Mouse (Mus musculus) limb, embryonic 14.5 days (tissue): ENCODE data around the gene Gprin2. TPM values are rescaled to one million over a fixed set of nuclear protein-coding genes. Genes with fewer than 3 reads are reported as not detected.

Source experiments
- ATAC-seq: fragments of 200-750 bp; cut with Nextera tagmentation; 2 replicates; pipeline ENCODE4 v1.8.0; 2017; ENCODE audit warnings: low read depth, moderate number of reproducible peaks, moderate TSS enrichment; ENCODE audit not compliant: low FRiP score
- DNase-seq: peaks from one replicate; pipeline ENCODE4 v3.0.0-alpha.2; 2015; ENCODE audit warnings: low spot score
- H3K27ac ChIP-seq: fragments of 300-500 bp; sonication (generic); replicated peaks from 2 replicates; pipeline ENCODE4 v1.5.1; 2014; ENCODE audit warnings: low read depth, mild to moderate bottlenecking, low read length, moderate library complexity, mixed read lengths
- H3K27me3 ChIP-seq: fragments of 300-500 bp; sonication (generic); 2 replicates; pipeline ENCODE4 v1.6.1; 2014; ENCODE audit warnings: low read length, mixed read lengths; ENCODE audit not compliant: control insufficient read depth, insufficient read depth
- H3K36me3 ChIP-seq: fragments of 300-500 bp; sonication (generic); 2 replicates; pipeline ENCODE4 v1.6.1; 2014; ENCODE audit warnings: mild to moderate bottlenecking, low read length, moderate library complexity, mixed read lengths; ENCODE audit not compliant: control insufficient read depth, insufficient read depth
- H3K4me1 ChIP-seq: fragments of 300-500 bp; sonication (generic); 2 replicates; pipeline ENCODE4 v1.6.1; 2014; ENCODE audit warnings: antibody characterized with exemption, low read length, mixed read lengths; ENCODE audit not compliant: control insufficient read depth, insufficient read depth
- H3K4me2 ChIP-seq: fragments of 300-500 bp; sonication (generic); replicated peaks from 2 replicates; pipeline ENCODE4 v1.6.1; 2014; ENCODE audit warnings: low read depth, mild to moderate bottlenecking, low read length, moderate library complexity; ENCODE audit not compliant: severe bottlenecking
- H3K4me3 ChIP-seq: fragments of 300-500 bp; sonication (generic); replicated peaks from 2 replicates; pipeline ENCODE4 v1.5.1; 2014; ENCODE audit warnings: low read length
- H3K9ac ChIP-seq: fragments of 300-500 bp; sonication (generic); 2 replicates; pipeline ENCODE4 v1.6.1; 2014; ENCODE audit warnings: mild to moderate bottlenecking, low read depth, low read length, moderate library complexity; ENCODE audit not compliant: severe bottlenecking
- H3K9me3 ChIP-seq: fragments of 300-500 bp; sonication (generic); 2 replicates; pipeline ENCODE4 v1.6.1; 2016; ENCODE audit warnings: low read length; ENCODE audit not compliant: control insufficient read depth
- POLR2A ChIP-seq: fragments of 200-500 bp; IDR thresholded peaks from 2 replicates; pipeline ENCODE4 v1.8.0; 2012; ENCODE audit warnings: inconsistent platforms, mild to moderate bottlenecking, moderate library complexity, borderline replicate concordance; ENCODE audit not compliant: insufficient read depth, insufficient read length; ENCODE audit errors: extremely low read depth
- WGBS: fragments of 180-500 bp; shearing (Covaris S2); extraction: QIAGEN DNeasy Blood & Tissue Kit; methylation state at CpG from one replicate; pipeline ENCODE4 v1.1.7; 2014; 5-methylcytosine and 5-hydroxymethylcytosine counted together
- polyA plus RNA-seq, 2 experiments: library from polyadenylated mRNA; depleted of rRNA in 1 of 2; stranded (reverse) in 1 of 2; unstranded in 1 of 2; fragments of >200 nt; fragmentation: Nextera tagmentation in 1 of 2; extraction: Ambion mirVana in 1 of 2; gene quantifications; 2 replicates each; pipeline versions ENCODE4 v1.2.1 to v1.2.3; 2012 to 2014

The Gprin2 gene
- polyA plus RNA-seq, 2 experiments, result 0.81 to 1.2 TPM

GRCm38 (mm10) chr14:34219295-34219694, 17.8 kb upstream of the Gprin2 start, which contains the start of gene Syt15:
Gene Syt15 (plus strand): TSS chr14:34219595.
- 60% methylated on average over 6 of the region's 6 CpGs for WGBS
- Histone ChIP-seq H3K4me1 (0 out of 2 replicates have a peak, but pooled peaks cover 4% of the 10 kb centered on the region), H3K27ac (no peak within 1 kb of the TSS), H3K9me3 (no peaks in the 10 kb centered on the region), H3K36me3 (no peaks in the 10 kb centered on the region), H3K9ac (peak within 1 kb of the TSS; percentile 38), H3K4me2 (peak within 1 kb of the TSS; percentile 59), H3K4me3 (peak within 1 kb of the TSS; percentile 25), H3K27me3 (peaks cover 15% of the 10 kb centered on the region)
- TF ChIP-seq POLR2A, result no peak
- no peak for DNase-seq
- no peak for ATAC-seq

- WGBS, result 63% methylated on average over 6 of the region's 6 CpGs
- Histone ChIP-seq H3K9me3 (no peaks in the 10 kb centered on the region), H3K27ac (no peak overlapping the region), H3K27me3 (peaks cover 12% of the 10 kb centered on the region), H3K4me2 (no peak overlapping the region), H3K9ac (no peak overlapping the region), H3K36me3 (no peaks in the 10 kb centered on the region), H3K4me3 (no peak overlapping the region), H3K4me1 (0 out of 2 replicates have a peak, but pooled peaks cover 4% of the 10 kb centered on the region)
- peak; percentile 47; the same call in 1 of the 2 replicates for ATAC-seq
- no peak for TF ChIP-seq POLR2A
- DNase-seq, result peak; percentile 24
These were observed 14.1 kb upstream of the Gprin2 start for GRCm38 (mm10) chr14:34215451-34216127.

- H3K36me3 ChIP-seq, result no peaks in the 10 kb centered on the region
- 87% methylated on average over 4 of the region's 4 CpGs for WGBS
- DNase-seq, result no peak
- no peaks in the 10 kb centered on the region for H3K4me1 ChIP-seq
- no peak overlapping the region for H3K9ac ChIP-seq
- H3K4me3 ChIP-seq, result no peak overlapping the region
- no peaks in the 10 kb centered on the region for H3K27me3 ChIP-seq
- TF ChIP-seq POLR2A, result no peak
- no peak overlapping the region for H3K27ac ChIP-seq
- no peak overlapping the region for H3K4me2 ChIP-seq
- ATAC-seq, result no peak
- no peaks in the 10 kb centered on the region for H3K9me3 ChIP-seq
These were observed 8.5 kb upstream of the Gprin2 start for GRCm38 (mm10) chr14:34209942-34210341.

DNA sequence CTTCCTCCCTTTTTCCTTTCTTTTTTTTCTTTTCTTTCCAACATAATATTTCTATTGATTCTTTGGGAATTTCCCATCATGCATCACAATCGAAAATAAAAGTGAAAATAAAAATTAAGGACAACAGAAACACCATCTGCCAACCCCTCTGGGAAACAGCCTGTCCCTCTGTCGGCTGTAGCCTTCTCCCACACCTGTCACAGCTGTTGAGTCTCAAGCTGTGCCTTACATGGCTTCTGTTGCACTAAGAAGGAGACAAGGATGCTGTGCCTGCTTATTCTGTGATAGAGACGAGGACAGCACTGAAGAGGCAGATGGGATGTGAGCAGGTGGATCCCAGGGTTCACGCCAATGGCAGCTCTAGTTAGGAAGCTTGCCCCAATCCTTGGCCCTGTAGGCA, 7.6 kb upstream of the Gprin2 start:
- Histone ChIP-seq H3K4me3 (no peak overlapping the region), H3K36me3 (no peaks in the 10 kb centered on the region), H3K27me3 (no peaks in the 10 kb centered on the region), H3K4me2 (no peak overlapping the region), H3K9me3 (no peaks in the 10 kb centered on the region), H3K9ac (no peak overlapping the region), H3K27ac (no peak overlapping the region), H3K4me1 (no peaks in the 10 kb centered on the region)
- no peak for TF ChIP-seq POLR2A
- no peak for ATAC-seq
- WGBS, result 55% methylated on average over 4 of the region's 4 CpGs
- no peak for DNase-seq

GRCm38 (mm10) chr14:34208651-34209050, 7.2 kb upstream of the Gprin2 start:
- no peak overlapping the region for H3K27ac ChIP-seq
- no peak overlapping the region for H3K4me3 ChIP-seq
- H3K9me3 ChIP-seq, result no peaks in the 10 kb centered on the region
- DNase-seq, result peak; percentile 36
- no peak overlapping the region for H3K9ac ChIP-seq
- no peaks in the 10 kb centered on the region for H3K36me3 ChIP-seq
- no peak for TF ChIP-seq POLR2A
- ATAC-seq, result no peak
- H3K4me1 ChIP-seq, result no peaks in the 10 kb centered on the region
- H3K27me3 ChIP-seq, result no peaks in the 10 kb centered on the region
- 52% methylated on average over 2 of the region's 2 CpGs for WGBS
- no peak overlapping the region for H3K4me2 ChIP-seq
